Mouse (Mus musculus) E14TG2a.4 (cell line): ENCODE measurements around the gene Megf11.

Source experiments
- H3K27me3 ChIP-seq: 2 replicates; pipeline ENCODE4 v1.6.1; 2014; ENCODE audit warnings: low read length, control low read depth; ENCODE audit not compliant: insufficient read depth
- H3K36me3 ChIP-seq: 2 replicates; pipeline ENCODE4 v1.6.1; 2014; ENCODE audit warnings: low read length, control low read depth; ENCODE audit not compliant: insufficient read depth
- H3K4me1 ChIP-seq: replicated peaks from 2 replicates; pipeline ENCODE4 v1.6.1; 2014; ENCODE audit warnings: low read depth, low read length, control low read depth
- H3K4me3 ChIP-seq: replicated peaks from 2 replicates; pipeline ENCODE4 v1.5.1; 2014; ENCODE audit warnings: mild to moderate bottlenecking, low read length
- H3K9me3 ChIP-seq: 2 replicates; pipeline ENCODE4 v1.6.1; 2014; ENCODE audit warnings: low read length, control low read depth
- CTCF ChIP-seq: conservative IDR thresholded peaks from 2 replicates; pipeline ENCODE4 v1.5.1; 2014; ENCODE audit warnings: low read length
- NANOG ChIP-seq: IDR thresholded peaks from 2 replicates; pipeline ENCODE4 v1.6.1; 2014; ENCODE audit warnings: borderline replicate concordance, low read length, mixed read lengths
- POU5F1 ChIP-seq: IDR thresholded peaks from 2 replicates; pipeline ENCODE4 v1.6.1; 2014; ENCODE audit warnings: low read length, borderline replicate concordance

Megf11 gene

GRCm38 (mm10) chr9:64447070-64447469 lies 61.6 kb downstream of the Megf11 start:
- TF ChIP-seq CTCF (no peak), NANOG (no peak), POU5F1 (no peak)
- 0 out of 2 replicates have a peak, but pooled peaks cover 2% of the 10 kb centered on the region for H3K36me3 ChIP-seq
- peaks cover 10% of the 10 kb centered on the region for H3K9me3 ChIP-seq
- H3K4me1 ChIP-seq, result peaks cover 18% of the 10 kb centered on the region
- no peak overlapping the region for H3K4me3 ChIP-seq
- H3K27me3 ChIP-seq, result no peaks in the 10 kb centered on the region; the same call in 1 of the 2 replicates

DNA sequence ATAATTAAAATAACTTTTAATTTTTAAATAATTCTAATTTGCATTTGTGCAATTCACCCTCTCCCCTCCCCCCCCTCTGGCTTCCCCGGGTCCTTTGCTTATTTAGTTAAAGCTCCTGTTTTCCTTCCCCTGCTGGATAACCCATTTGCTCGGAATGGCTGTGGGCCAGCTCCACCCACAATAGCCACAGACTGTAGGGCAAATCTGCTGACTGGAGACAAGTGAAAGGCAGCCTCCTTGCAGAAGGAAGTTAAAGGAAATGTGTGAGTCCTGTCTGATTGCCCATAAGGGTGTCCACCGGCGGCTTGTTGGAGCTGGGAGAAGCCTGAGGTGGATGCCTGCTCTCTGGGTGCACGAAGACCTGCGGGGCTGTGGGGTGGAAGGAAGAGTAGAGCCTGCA lies 62.1 kb downstream of the Megf11 start:
- H3K4me3 ChIP-seq, result no peak overlapping the region
- no peaks in the 10 kb centered on the region for H3K36me3 ChIP-seq
- TF ChIP-seq POU5F1, result no peak
- TF ChIP-seq CTCF, result no peak
- no peak for TF ChIP-seq NANOG
- no peaks in the 10 kb centered on the region; the same call in 1 of the 2 replicates for H3K27me3 ChIP-seq
- H3K4me1 ChIP-seq, result peaks cover 18% of the 10 kb centered on the region
- H3K9me3 ChIP-seq, result peaks cover 6% of the 10 kb centered on the region

DNA sequence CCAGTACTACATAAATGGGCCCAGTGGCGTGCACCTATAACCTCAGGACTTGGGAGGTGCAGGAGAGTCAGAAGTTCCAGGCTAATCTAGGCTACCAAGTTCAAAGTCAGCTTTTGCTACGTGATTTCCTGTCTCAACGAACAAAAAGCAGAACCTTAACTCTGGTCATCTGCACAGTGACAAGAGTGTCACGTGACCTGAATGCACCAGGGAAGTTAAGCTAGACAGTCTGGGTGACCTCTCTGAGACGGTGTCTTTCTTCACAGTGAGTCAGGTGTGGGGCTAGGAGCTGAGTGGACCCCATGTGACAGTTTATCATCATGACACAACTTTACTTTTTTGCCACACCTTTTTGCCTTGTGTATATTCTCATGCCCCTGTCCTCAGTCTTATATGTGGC lies 67.3 kb downstream of the Megf11 start:
- peaks cover 3% of the 10 kb centered on the region; the same call in 1 of the 2 replicates for H3K27me3 ChIP-seq
- H3K4me1 ChIP-seq, result peaks cover 26% of the 10 kb centered on the region
- TF ChIP-seq POU5F1, result no peak
- no peak for TF ChIP-seq CTCF
- TF ChIP-seq NANOG, result no peak
- H3K4me3 ChIP-seq, result no peak overlapping the region
- no peaks in the 10 kb centered on the region for H3K36me3 ChIP-seq
- no peaks in the 10 kb centered on the region for H3K9me3 ChIP-seq

DNA sequence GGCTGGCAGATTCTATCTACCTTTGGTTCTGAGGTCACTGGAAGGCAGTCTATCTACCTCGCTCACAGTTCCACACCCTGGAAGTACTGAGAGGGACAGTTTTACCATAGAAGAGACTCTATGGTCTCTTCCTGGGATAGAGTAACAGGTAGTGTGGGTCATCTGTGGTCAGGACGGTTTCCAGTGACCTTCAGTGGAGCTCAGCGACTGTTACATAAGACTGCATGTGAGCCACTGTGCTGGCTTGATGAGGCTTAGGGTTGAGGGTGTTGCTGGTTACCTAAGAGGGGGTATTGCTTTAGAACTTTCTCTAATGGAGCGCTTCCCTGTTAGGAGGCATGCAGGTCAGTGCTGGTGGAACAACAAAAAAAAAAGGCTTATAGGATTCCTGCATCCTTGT lies 68.8 kb downstream of the Megf11 start:
- peaks cover 3% of the 10 kb centered on the region; the same call in 1 of the 2 replicates for H3K27me3 ChIP-seq
- H3K4me1 ChIP-seq, result peaks cover 24% of the 10 kb centered on the region
- no peak overlapping the region for H3K4me3 ChIP-seq
- no peaks in the 10 kb centered on the region for H3K9me3 ChIP-seq
- TF ChIP-seq NANOG (no peak), POU5F1 (no peak), CTCF (no peak)
- H3K36me3 ChIP-seq, result no peaks in the 10 kb centered on the region

- H3K27me3 ChIP-seq, result 0 out of 2 replicates have a peak, but pooled peaks cover 3% of the 10 kb centered on the region
Observed at GRCm38 (mm10) chr9:64455910-64456309, 70.5 kb downstream of the Megf11 start.

GRCm38 (mm10) chr9:64457596-64457995 lies 72.2 kb downstream of the Megf11 start:
- TF ChIP-seq CTCF (no peak), NANOG (no peak), POU5F1 (no peak)
- Histone ChIP-seq H3K36me3 (no peaks in the 10 kb centered on the region), H3K9me3 (no peaks in the 10 kb centered on the region), H3K27me3 (0 out of 2 replicates have a peak, but pooled peaks cover 3% of the 10 kb centered on the region), H3K4me3 (no peak overlapping the region), H3K4me1 (peaks cover 38% of the 10 kb centered on the region)

More at GRCm38 (mm10) chr9:64455910-64456309, 70.5 kb downstream of the Megf11 start:
- no peak for TF ChIP-seq CTCF
- no peak for TF ChIP-seq NANOG
- TF ChIP-seq POU5F1, result no peak
- Histone ChIP-seq H3K36me3 (no peaks in the 10 kb centered on the region), H3K4me3 (no peak overlapping the region), H3K9me3 (no peaks in the 10 kb centered on the region), H3K4me1 (peaks cover 22% of the 10 kb centered on the region)

- H3K4me1 ChIP-seq, result peaks cover 19% of the 10 kb centered on the region
- no peaks in the 10 kb centered on the region for H3K9me3 ChIP-seq
- no peaks in the 10 kb centered on the region for H3K27me3 ChIP-seq
- H3K4me3 ChIP-seq, result no peak overlapping the region
- TF ChIP-seq NANOG, result no peak
- no peak for TF ChIP-seq POU5F1
- no peak for TF ChIP-seq CTCF
- H3K36me3 ChIP-seq, result no peaks in the 10 kb centered on the region
Observed at GRCm38 (mm10) chr9:64461568-64462308, 76.3 kb downstream of the Megf11 start.

- TF ChIP-seq POU5F1 (no peak), CTCF (no peak), NANOG (no peak)
- H3K36me3 ChIP-seq, result no peaks in the 10 kb centered on the region
- no peaks in the 10 kb centered on the region for H3K9me3 ChIP-seq
- no peaks in the 10 kb centered on the region for H3K27me3 ChIP-seq
- H3K4me3 ChIP-seq, result no peak overlapping the region
- peaks cover 19% of the 10 kb centered on the region for H3K4me1 ChIP-seq
Observed at GRCm38 (mm10) chr9:64462870-64463269, 77.4 kb downstream of the Megf11 start.

- Histone ChIP-seq H3K9me3 (no peaks in the 10 kb centered on the region), H3K36me3 (no peaks in the 10 kb centered on the region), H3K4me1 (peaks cover 17% of the 10 kb centered on the region), H3K27me3 (no peaks in the 10 kb centered on the region), H3K4me3 (no peak overlapping the region)
- TF ChIP-seq CTCF (no peak), NANOG (no peak), POU5F1 (no peak)
Observed at GRCm38 (mm10) chr9:64466090-64466489, 80.7 kb downstream of the Megf11 start.
